Comparison of ENCODE assay signal across 16 mouse cellular contexts in the genomic region with DNA sequence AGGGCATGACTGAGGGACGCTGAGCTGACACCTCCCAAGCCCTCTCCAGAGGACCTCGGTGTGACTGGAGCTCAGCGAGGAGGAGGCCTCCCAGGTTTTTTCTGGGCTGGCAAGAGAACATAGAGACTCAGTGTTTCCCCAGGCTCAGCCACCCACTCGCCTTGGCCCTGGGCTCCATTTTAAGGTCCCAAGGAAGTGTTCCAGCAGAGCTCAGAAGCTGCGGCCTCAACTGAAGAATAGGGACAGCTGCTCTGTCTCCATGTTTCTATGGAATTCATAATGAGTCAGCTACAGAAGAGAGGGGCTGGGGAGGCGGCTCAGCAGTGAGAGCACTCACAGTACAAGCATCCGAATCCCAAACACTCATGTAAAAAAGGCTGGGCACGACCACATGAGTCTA. TPM values are rescaled to one million over a fixed set of nuclear protein-coding genes. Genes with fewer than 3 reads are reported as not detected.
A peak's percentile ranks its signal among the peaks of the same experiment; 100 is the strongest.
DNase-seq lines count a peak whose midpoint lies in the region; ATAC-seq lines count a peak whose summit lies in the region.
"Had no signal": no experiment of that assay in that cellular context is flagged by ENCODE, and none has a peak within 500 bp of the region (broad histone marks: within the 10 kb centered on the region; RNA-seq: fewer than 3 reads in every experiment).

No protein-coding gene starts in this region.

- ATAC-seq in frontal cortex, adult (ENCODE audit: low TSS enrichment), result peak; percentile 64
- ATAC-seq in erythroid progenitor cell, adult 5-6 weeks (replicated peaks; ENCODE audit: low FRiP score, poor library complexity, severe bottlenecking), result no peak
- ATAC-seq: midbrain, embryonic 15.5 days had no signal

- peak; percentile 34 for DNase-seq in layer of hippocampus, adult 11-12 months (ENCODE audit: low spot score)
- DNase-seq in layer of hippocampus, adult 9-10 months (ENCODE audit: low spot score), result no peak
- DNase-seq in layer of hippocampus, postnatal 36 days, result peak; percentile 36 to 37
- DNase-seq in right cerebral cortex, postnatal 36 days (ENCODE audit: low spot score in 2 of 2), result peak; percentile 46 to 65
- DNase-seq in urinary bladder, adult 2 months (ENCODE audit: low spot score), result no peak
- DNase-seq: adrenal gland, adult 2 months; B cell, adult 2 months; cerebellum, adult 18-20 months; kidney, adult 11 months; lung, embryonic 14.5 days; thymus, postnatal 25 days had no signal

RNA-seq across cellular contexts. Expression of a gene that starts 30.8 kb away (rescaled TPM):
- 1 to 10 TPM; 4.7 to 4.8 TPM for total RNA-seq in layer of hippocampus, postnatal 36 days (2021)
- 3.6 TPM in 1 of 2 replicates, not detected in the other for total RNA-seq in erythroid progenitor cell, adult 5-6 weeks (2015; ENCODE audit: low replicate concordance)
- total RNA-seq in erythroid progenitor cell, adult 5-6 weeks (2017; ENCODE audit: low replicate concordance), result not detected in 2 replicates
- polyA plus RNA-seq in urinary bladder, adult 2 months (2012; rRNA removed), result 20.2 and 21.7 TPM in 2 replicates
- total RNA-seq: common myeloid progenitor, adult 5-6 weeks; megakaryocyte, adult 5-6 weeks had no signal

RNA-seq across cellular contexts. Expression of a gene that starts 51.2 kb away (rescaled TPM):
- 1 to 10 TPM; 1.6 to 1.8 TPM for total RNA-seq in layer of hippocampus, postnatal 36 days (2021)
- total RNA-seq in erythroid progenitor cell, adult 5-6 weeks (2015; ENCODE audit: low replicate concordance), result 10.9 and 13.3 TPM in 2 replicates
- 5.6 TPM in 2 replicates for total RNA-seq in erythroid progenitor cell, adult 5-6 weeks (2017; ENCODE audit: low replicate concordance)
- 7.3 and 9.1 TPM in 2 replicates for polyA plus RNA-seq in urinary bladder, adult 2 months (2012; rRNA removed)

Comparison
In these comparisons a context has a peak if more than half of its experiments do, and no peak if none do; other contexts are left out.
1. DNase-seq: peak in layer of hippocampus, adult 11-12 months (single experiment), layer of hippocampus, postnatal 36 days (2 of 2) and right cerebral cortex, postnatal 36 days (2 of 2); none in layer of hippocampus, adult 9-10 months (single experiment) and urinary bladder, adult 2 months (single experiment).